Comparison of ENCODE assay signal across 8 mouse cellular contexts in the genomic region with DNA sequence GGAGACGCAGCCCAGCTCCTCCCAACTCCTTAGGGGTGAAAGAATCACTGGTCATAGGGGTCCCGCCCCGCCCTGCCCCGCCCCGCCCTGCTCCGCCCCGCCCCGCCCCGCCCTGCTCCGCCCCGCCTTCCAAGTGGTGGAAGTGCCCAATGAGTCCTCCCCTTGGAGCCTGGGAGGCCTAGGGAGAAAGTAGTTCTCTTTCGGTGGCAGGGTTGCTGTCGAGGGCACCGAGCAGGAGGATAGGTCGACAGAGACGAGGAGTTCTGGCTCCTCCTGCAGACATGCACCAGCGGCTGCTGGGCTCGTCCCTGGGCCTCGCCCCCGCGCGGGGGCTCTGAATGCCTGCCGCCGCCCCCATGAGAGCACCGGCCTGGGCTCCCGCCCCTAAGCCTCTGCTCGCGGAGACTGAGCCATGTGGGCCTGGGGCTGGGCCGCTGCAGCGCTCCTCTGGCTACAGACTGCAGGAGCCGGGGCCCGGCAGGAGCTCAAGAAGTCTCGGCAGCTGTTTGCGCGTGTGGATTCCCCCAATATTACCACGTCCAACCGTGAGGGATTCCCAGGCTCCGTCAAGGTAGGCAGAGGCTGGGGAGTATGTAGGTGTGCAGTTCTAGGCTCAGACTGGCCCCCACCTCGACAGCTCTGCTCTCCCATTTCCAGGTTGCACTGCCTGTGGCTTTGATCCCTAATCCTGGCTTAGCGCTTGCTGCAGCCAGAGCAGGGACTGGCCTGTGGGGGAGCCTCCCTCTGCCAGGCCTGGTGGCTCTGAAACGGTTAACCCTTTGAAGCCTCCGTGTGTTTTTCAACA. TPM values are rescaled to one million over a fixed set of nuclear protein-coding genes. Genes with fewer than 3 reads are reported as not detected.
DNase-seq lines count a peak whose midpoint lies in the region; ATAC-seq lines count a peak whose summit lies in the region.

Gene C1qtnf12 (plus strand): TSS at position 152 of the 805 bp plus-strand sequence.

- peak within 1 kb of the TSS; percentile 62 for H3K9ac ChIP-seq in embryonic facial prominence, embryonic 12.5 days
- H3K9ac ChIP-seq in limb, embryonic 15.5 days = peak within 1 kb of the TSS; percentile 63
- H3K9ac ChIP-seq in midbrain, embryonic 14.5 days (replicated peaks; ENCODE audit: low read length) = peak within 1 kb of the TSS; percentile 54; the same call in 1 of the 2 replicates
- H3K9ac ChIP-seq in stomach, embryonic 14.5 days (replicated peaks; ENCODE audit: low read depth, low read length) = peak within 1 kb of the TSS; percentile 54

- H3K27ac ChIP-seq in embryonic facial prominence, embryonic 12.5 days = peak within 1 kb of the TSS; percentile 58
- peak within 1 kb of the TSS; percentile 76 for H3K27ac ChIP-seq in limb, embryonic 15.5 days
- H3K27ac ChIP-seq in midbrain, embryonic 14.5 days (replicated peaks; ENCODE audit: low read depth, low read length) = 0 out of 2 replicates have a peak within 1 kb of the TSS, but pooled peaks have one; percentile 32
- H3K27ac ChIP-seq in stomach, embryonic 14.5 days (ENCODE audit: low read length) = no peak within 1 kb of the TSS

- H3K4me1 ChIP-seq in embryonic facial prominence, embryonic 12.5 days = peaks cover 20% of the 10 kb centered on the region
- H3K4me1 ChIP-seq in limb, embryonic 15.5 days = peaks cover 21% of the 10 kb centered on the region
- peaks cover 13% of the 10 kb centered on the region; the same call in 1 of the 2 replicates for H3K4me1 ChIP-seq in midbrain, embryonic 14.5 days (ENCODE audit: control insufficient read depth, insufficient read depth, low read length)
- peaks cover 4% of the 10 kb centered on the region; the same call in 1 of the 2 replicates for H3K4me1 ChIP-seq in stomach, embryonic 14.5 days (ENCODE audit: control insufficient read depth, insufficient read depth, low read length)

- H3K36me3 ChIP-seq in embryonic facial prominence, embryonic 12.5 days = peaks cover 35% of the 10 kb centered on the region
- H3K36me3 ChIP-seq in limb, embryonic 15.5 days = peaks cover 32% of the 10 kb centered on the region
- H3K36me3 ChIP-seq in midbrain, embryonic 14.5 days (ENCODE audit: control insufficient read depth, insufficient read depth, low read length) = peaks cover 47% of the 10 kb centered on the region
- peaks cover 20% of the 10 kb centered on the region for H3K36me3 ChIP-seq in stomach, embryonic 14.5 days (ENCODE audit: control insufficient read depth, insufficient read depth, low read length)

- peak; percentile 71; the same call in 1 of the 2 replicates for ATAC-seq in embryonic facial prominence, embryonic 12.5 days (ENCODE audit: insufficient number of reproducible peaks, insufficient read depth, low FRiP score, low TSS enrichment)
- ATAC-seq in limb, embryonic 15.5 days (ENCODE audit: insufficient number of reproducible peaks, low FRiP score, low TSS enrichment, low read depth) = peak; percentile 60
- peak; percentile 62 for ATAC-seq in midbrain, embryonic 14.5 days (ENCODE audit: low FRiP score, low TSS enrichment)
- peak; percentile 82 for ATAC-seq in stomach, embryonic 14.5 days (ENCODE audit: insufficient number of reproducible peaks, insufficient read depth, low FRiP score, low read depth)

- no peak for DNase-seq in layer of hippocampus, adult 8-10 months (ENCODE audit: low spot score in 2 of 2)
- DNase-seq in layer of hippocampus, adult 9-10 months (ENCODE audit: low spot score) = no peak
- DNase-seq in heart, adult 18-20 months = peak; percentile 39 to 48
- peak; percentile 73 for DNase-seq in kidney, adult 11 months
- DNase-seq in midbrain, embryonic 14.5 days = peak; percentile 49

- no peaks in the 10 kb centered on the region for H3K9me3 ChIP-seq in embryonic facial prominence, embryonic 12.5 days
- no peaks in the 10 kb centered on the region for H3K9me3 ChIP-seq in limb, embryonic 15.5 days
- no peaks in the 10 kb centered on the region for H3K9me3 ChIP-seq in midbrain, embryonic 14.5 days (ENCODE audit: control insufficient read depth, low read length)
- H3K9me3 ChIP-seq in stomach, embryonic 14.5 days (ENCODE audit: control insufficient read depth, low read depth, low read length) = no peaks in the 10 kb centered on the region

- under 1% methylated on average over 40 of the region's 42 CpGs for WGBS in embryonic facial prominence, embryonic 12.5 days
- under 1% methylated on average over 42 of the region's 42 CpGs for WGBS in limb, embryonic 15.5 days
- WGBS in midbrain, embryonic 14.5 days = 1% methylated on average over 38 of the region's 42 CpGs
- WGBS in stomach, embryonic 14.5 days = under 1% methylated on average over 36 of the region's 42 CpGs

- H3K4me2 ChIP-seq in embryonic facial prominence, embryonic 12.5 days (replicated peaks) = peak within 1 kb of the TSS; percentile 88
- H3K4me2 ChIP-seq in limb, embryonic 15.5 days = peak within 1 kb of the TSS; percentile 97
- H3K4me2 ChIP-seq in midbrain, embryonic 14.5 days (ENCODE audit: low read length) = peak within 1 kb of the TSS; percentile 63
- peak within 1 kb of the TSS; percentile 68 for H3K4me2 ChIP-seq in stomach, embryonic 14.5 days (replicated peaks; ENCODE audit: low read depth, low read length)

- H3K4me3 ChIP-seq in embryonic facial prominence, embryonic 12.5 days = peak within 1 kb of the TSS; percentile 48
- H3K4me3 ChIP-seq in limb, embryonic 15.5 days = peak within 1 kb of the TSS; percentile 62
- peak within 1 kb of the TSS; percentile 33 for H3K4me3 ChIP-seq in midbrain, embryonic 14.5 days (replicated peaks; ENCODE audit: low read depth, low read length)
- peak within 1 kb of the TSS; percentile 40 for H3K4me3 ChIP-seq in stomach, embryonic 14.5 days (ENCODE audit: low read depth, low read length)

- no peaks in the 10 kb centered on the region for H3K27me3 ChIP-seq in embryonic facial prominence, embryonic 12.5 days
- H3K27me3 ChIP-seq in limb, embryonic 15.5 days = no peaks in the 10 kb centered on the region
- H3K27me3 ChIP-seq in midbrain, embryonic 14.5 days (ENCODE audit: control insufficient read depth, insufficient read depth, low read length) = no peaks in the 10 kb centered on the region
- no peaks in the 10 kb centered on the region for H3K27me3 ChIP-seq in stomach, embryonic 14.5 days (ENCODE audit: control insufficient read depth, insufficient read depth, low read length)

RNA-seq across cellular contexts. Expression of gene C1qtnf12, which starts in this region (rescaled TPM):
- 10 to 100 TPM; 13.6 to 29.5 (median 18.1) TPM for total RNA-seq in layer of hippocampus, adult 8-10 months (2022)
- polyA plus RNA-seq in embryonic facial prominence, embryonic 12.5 days (2016; fragmentation: Nextera tagmentation; extraction: Ambion mirVana) = 31.9 and 35.8 TPM in 2 replicates
- total RNA-seq in heart, adult 18-20 months (2021) = 10 to 100 TPM; 17.0 to 22.4 TPM
- 48.3 and 50.3 TPM in 2 replicates for polyA plus RNA-seq in limb, embryonic 15.5 days (2015; fragmentation: Nextera tagmentation; extraction: Ambion mirVana)
- polyA plus RNA-seq in midbrain, embryonic 14.5 days (2014; fragmentation: Nextera tagmentation; extraction: Ambion mirVana) = 7.1 and 8.3 TPM in 2 replicates
- 38.6 and 40.5 TPM in 2 replicates for polyA plus RNA-seq in stomach, embryonic 14.5 days (2014; fragmentation: Nextera tagmentation; extraction: Ambion mirVana)

Comparison
In these comparisons a context has a peak if more than half of its experiments do, and no peak if none do; other contexts are left out.
1. DNase-seq: peak in heart, adult 18-20 months (2 of 2), kidney, adult 11 months (single experiment) and midbrain, embryonic 14.5 days (single experiment); none in layer of hippocampus, adult 8-10 months (0 of 2) and layer of hippocampus, adult 9-10 months (single experiment).
2. Peak in every context shown above with its lines, with median percentiles within 50 percentile points of each other: ATAC-seq, H3K4me2 ChIP-seq, H3K4me3 ChIP-seq and H3K9ac ChIP-seq.